Mouse (Mus musculus) limb, embryonic 15.5 days (tissue): Measurements from ENCODE around the gene Unc119. TPM values are rescaled to one million over a fixed set of nuclear protein-coding genes. Genes with fewer than 3 reads are reported as not detected.

Experiments
- ATAC-seq: fragments of 200-750 bp; cut with Nextera tagmentation; 2 replicates; pipeline ENCODE4 v1.8.0; 2017; ENCODE audit warnings: low read depth, moderate TSS enrichment; ENCODE audit not compliant: insufficient number of reproducible peaks, low FRiP score, low TSS enrichment
- H3K27ac ChIP-seq: fragments of 300-500 bp; sonication (generic); 2 replicates; pipeline ENCODE4 v1.5.1; 2015; ENCODE audit warnings: moderate library complexity, mild to moderate bottlenecking, inconsistent platforms
- H3K27me3 ChIP-seq: fragments of 300-500 bp; sonication (generic); 2 replicates; pipeline ENCODE4 v1.6.1; 2015; ENCODE audit warnings: inconsistent platforms
- H3K36me3 ChIP-seq: fragments of 300-500 bp; sonication (generic); 2 replicates; pipeline ENCODE4 v1.6.1; 2015; ENCODE audit warnings: inconsistent platforms
- H3K4me1 ChIP-seq: fragments of 300-500 bp; sonication (generic); 2 replicates; pipeline ENCODE4 v1.6.1; 2015; ENCODE audit warnings: inconsistent platforms
- H3K4me2 ChIP-seq: fragments of 300-500 bp; sonication (generic); 2 replicates; pipeline ENCODE4 v1.6.1; 2015; ENCODE audit warnings: mild to moderate bottlenecking, inconsistent platforms
- H3K4me3 ChIP-seq: fragments of 300-500 bp; sonication (generic); 2 replicates; pipeline ENCODE4 v1.5.1; 2015; ENCODE audit warnings: mild to moderate bottlenecking, inconsistent platforms
- H3K9ac ChIP-seq: fragments of 300-500 bp; sonication (generic); 2 replicates; pipeline ENCODE4 v1.6.1; 2015; ENCODE audit warnings: inconsistent platforms
- H3K9me3 ChIP-seq: fragments of 300-500 bp; sonication (generic); 2 replicates; pipeline ENCODE4 v1.6.1; 2016; ENCODE audit warnings: inconsistent platforms
- WGBS: fragments of 180-500 bp; shearing (Covaris S2); methylation state at CpG from one replicate; pipeline ENCODE4 v1.1.7; 2015; 5-methylcytosine and 5-hydroxymethylcytosine counted together
- polyA plus RNA-seq: library from polyadenylated mRNA; unstranded; fragments of >200 nt; fragmentation: Nextera tagmentation; extraction: Ambion mirVana; gene quantifications from 2 replicates; pipeline ENCODE4 v1.2.1, GENCODE M21; 2015

Gene Unc119
- polyA plus RNA-seq: 35.8 and 44.3 TPM in 2 replicates

DNA sequence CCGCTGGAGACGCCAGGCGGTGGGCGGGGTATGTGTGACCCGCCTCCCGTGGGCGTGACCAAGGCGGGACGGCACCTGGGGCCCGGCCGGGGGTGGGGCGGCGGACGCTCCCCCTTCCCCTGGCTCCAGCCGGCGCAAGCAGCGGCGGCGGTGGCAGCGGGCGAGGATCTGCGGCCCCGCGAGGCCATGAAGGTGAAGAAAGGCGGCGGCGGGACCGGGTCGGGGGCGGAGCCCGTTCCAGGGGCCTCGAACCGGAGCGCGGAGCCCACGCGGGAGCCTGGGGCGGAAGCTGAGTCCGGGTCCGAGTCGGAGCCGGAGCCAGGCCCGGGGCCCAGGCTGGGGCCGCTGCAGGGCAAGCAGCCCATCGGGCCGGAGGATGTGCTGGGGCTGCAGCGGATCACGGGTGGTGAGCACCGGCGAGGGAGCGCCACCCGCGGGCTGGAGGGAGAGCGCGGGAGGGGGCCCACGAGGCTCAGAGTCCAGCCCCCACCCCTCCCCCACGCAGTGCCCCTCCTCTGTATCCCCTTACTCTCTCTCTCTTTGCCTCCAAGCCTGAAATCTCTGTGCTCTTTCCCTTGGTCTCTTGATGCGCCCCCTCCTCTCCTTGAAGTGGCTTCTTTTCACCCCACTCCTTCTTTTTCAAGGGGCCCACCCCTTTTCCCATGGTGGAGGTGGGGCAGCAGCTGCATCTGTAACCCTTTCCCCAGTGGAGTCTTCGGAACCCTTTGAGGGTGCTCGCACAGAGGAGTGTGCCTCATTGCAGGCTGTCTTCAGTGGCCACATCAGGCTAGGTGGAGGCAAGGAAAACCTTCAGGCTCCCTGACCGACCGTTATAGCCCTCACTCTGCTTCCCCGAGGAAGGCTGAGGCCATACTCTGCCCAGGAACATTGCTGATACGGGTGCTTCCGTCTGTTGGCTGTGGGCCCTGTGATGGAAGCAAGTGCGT lies at the start of gene Unc119:
TSS of gene Unc119 (plus strand) at position 102 of the 947 bp plus-strand sequence.
- H3K4me2 ChIP-seq: peak within 1 kb of the TSS; percentile 78
- peak; percentile 82 for ATAC-seq
- peaks cover 39% of the 10 kb centered on the region for H3K36me3 ChIP-seq
- H3K9me3 ChIP-seq: no peaks in the 10 kb centered on the region
- peak within 1 kb of the TSS; percentile 93 for H3K4me3 ChIP-seq
- H3K9ac ChIP-seq: peak within 1 kb of the TSS; percentile 89
- peaks cover 37% of the 10 kb centered on the region for H3K4me1 ChIP-seq
- H3K27me3 ChIP-seq: no peaks in the 10 kb centered on the region
- WGBS: under 1% methylated on average over 61 of the region's 66 CpGs
- peak within 1 kb of the TSS; percentile 90 for H3K27ac ChIP-seq

GRCm38 (mm10) chr11:78294585-78294984 lies 48.7 kb upstream of the Unc119 start:
- Histone ChIP-seq H3K36me3 (peaks cover 26% of the 10 kb centered on the region), H3K4me3 (no peak overlapping the region), H3K4me1 (no peaks in the 10 kb centered on the region), H3K27me3 (no peaks in the 10 kb centered on the region), H3K27ac (no peak overlapping the region), H3K9me3 (no peaks in the 10 kb centered on the region), H3K9ac (no peak overlapping the region), H3K4me2 (no peak overlapping the region)
- WGBS: 95% methylated on average over 6 of the region's 6 CpGs
- no peak for ATAC-seq

DNA sequence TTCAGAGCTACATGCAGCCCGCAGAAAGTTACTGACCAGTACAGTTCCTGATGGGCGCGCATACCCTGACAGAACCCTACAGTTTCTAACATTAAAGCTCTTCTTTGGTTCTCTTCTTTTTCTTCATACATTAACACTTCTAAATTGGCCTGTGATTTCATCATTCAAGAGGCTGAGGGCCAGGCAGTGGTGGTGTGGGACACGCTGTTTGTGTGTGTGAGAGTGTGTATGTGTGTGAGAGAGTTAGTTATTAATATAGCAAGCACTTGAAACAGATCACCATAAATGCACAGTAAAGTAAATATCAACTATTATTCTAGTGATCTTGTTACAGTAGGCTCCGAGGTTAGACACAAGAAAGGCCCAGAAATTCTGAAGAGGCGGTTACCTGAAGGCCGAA lies 42.4 kb upstream of the Unc119 start:
- WGBS: 59% methylated on average over 7 of the region's 7 CpGs
- Histone ChIP-seq H3K4me2 (peak overlapping the region; percentile 89), H3K9me3 (no peaks in the 10 kb centered on the region), H3K27ac (peak overlapping the region; percentile 44), H3K36me3 (peaks cover 24% of the 10 kb centered on the region), H3K4me3 (peak overlapping the region; percentile 70), H3K9ac (0 out of 2 replicates have a peak overlapping the region, but pooled peaks have one; percentile 50), H3K27me3 (no peaks in the 10 kb centered on the region), H3K4me1 (peaks cover 10% of the 10 kb centered on the region)
- ATAC-seq: no peak

- Histone ChIP-seq H3K4me3 (peak within 1 kb of the TSS; percentile 70), H3K36me3 (peaks cover 24% of the 10 kb centered on the region), H3K27ac (peak within 1 kb of the TSS; percentile 61), H3K4me1 (peaks cover 10% of the 10 kb centered on the region), H3K4me2 (peak within 1 kb of the TSS; percentile 89), H3K9me3 (no peaks in the 10 kb centered on the region), H3K9ac (peak within 1 kb of the TSS; percentile 50), H3K27me3 (no peaks in the 10 kb centered on the region)
- under 1% methylated on average over 49 of the region's 49 CpGs for WGBS
- ATAC-seq: peak; percentile 98
These were observed 41.8 kb upstream of the Unc119 start, which contains the start of gene Spag5 for GRCm38 (mm10) chr11:78301357-78302084. Spag5 (plus strand) TSS chr11:78301529.

DNA sequence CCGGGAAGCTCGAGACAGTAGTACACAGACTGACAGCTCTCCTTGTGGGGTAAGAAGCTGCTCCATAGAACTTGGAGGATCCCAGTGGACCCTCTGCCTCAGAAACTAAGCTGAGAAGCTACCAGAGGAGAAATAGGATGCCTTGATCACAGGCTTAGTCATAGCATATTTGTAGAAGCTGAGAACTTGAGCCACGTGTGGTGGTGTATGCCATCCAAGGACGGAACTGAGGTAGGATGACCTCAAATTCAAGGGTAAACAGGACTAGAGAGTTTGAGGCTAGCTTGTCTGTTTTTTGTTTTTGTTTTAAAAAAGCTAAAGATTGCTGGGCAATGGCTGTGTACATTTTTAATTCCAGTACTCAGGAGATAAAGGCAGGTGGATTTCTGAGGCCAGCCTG lies 38.0 kb upstream of the Unc119 start:
- Histone ChIP-seq H3K27ac (no peak overlapping the region), H3K4me2 (no peak overlapping the region), H3K9me3 (no peaks in the 10 kb centered on the region), H3K4me1 (peaks cover 10% of the 10 kb centered on the region), H3K4me3 (no peak overlapping the region), H3K9ac (no peak overlapping the region), H3K27me3 (no peaks in the 10 kb centered on the region), H3K36me3 (peaks cover 46% of the 10 kb centered on the region)
- ATAC-seq: no peak
- WGBS: 87% methylated on average over 4 of the region's 4 CpGs

- Histone ChIP-seq H3K4me3 (no peak overlapping the region), H3K9ac (no peak overlapping the region), H3K4me2 (no peak overlapping the region), H3K36me3 (peaks cover 68% of the 10 kb centered on the region), H3K27me3 (no peaks in the 10 kb centered on the region), H3K4me1 (no peaks in the 10 kb centered on the region), H3K27ac (no peak overlapping the region), H3K9me3 (no peaks in the 10 kb centered on the region)
- 88% methylated on average over 8 of the region's 8 CpGs for WGBS
- no peak for ATAC-seq
These were observed 32.3 kb upstream of the Unc119 start for GRCm38 (mm10) chr11:78310861-78311511.

DNA sequence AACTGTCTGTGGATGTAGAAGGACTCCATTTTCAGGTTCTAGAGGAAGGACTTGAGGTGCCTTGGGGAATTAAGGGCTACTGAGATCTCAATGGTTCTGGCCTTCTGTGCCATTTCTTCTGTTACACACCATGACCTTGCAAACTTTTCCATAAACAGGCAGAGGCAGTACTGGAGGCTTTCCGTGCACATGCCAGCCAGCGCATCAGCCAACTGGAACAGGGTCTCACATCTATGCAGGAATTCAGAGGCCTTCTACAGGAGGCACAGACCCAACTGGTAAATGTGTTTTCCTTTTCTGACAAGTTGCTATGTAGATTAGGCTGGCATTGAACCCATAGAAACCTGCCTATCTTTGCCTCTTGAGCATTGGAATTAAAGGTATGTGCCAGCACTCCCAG lies 29.6 kb upstream of the Unc119 start:
- Histone ChIP-seq H3K4me1 (no peaks in the 10 kb centered on the region), H3K9me3 (no peaks in the 10 kb centered on the region), H3K4me2 (no peak overlapping the region), H3K36me3 (peaks cover 82% of the 10 kb centered on the region), H3K4me3 (no peak overlapping the region), H3K27ac (no peak overlapping the region), H3K9ac (no peak overlapping the region), H3K27me3 (no peaks in the 10 kb centered on the region)
- WGBS: 96% methylated on average over 2 of the region's 2 CpGs
- no peak for ATAC-seq

DNA sequence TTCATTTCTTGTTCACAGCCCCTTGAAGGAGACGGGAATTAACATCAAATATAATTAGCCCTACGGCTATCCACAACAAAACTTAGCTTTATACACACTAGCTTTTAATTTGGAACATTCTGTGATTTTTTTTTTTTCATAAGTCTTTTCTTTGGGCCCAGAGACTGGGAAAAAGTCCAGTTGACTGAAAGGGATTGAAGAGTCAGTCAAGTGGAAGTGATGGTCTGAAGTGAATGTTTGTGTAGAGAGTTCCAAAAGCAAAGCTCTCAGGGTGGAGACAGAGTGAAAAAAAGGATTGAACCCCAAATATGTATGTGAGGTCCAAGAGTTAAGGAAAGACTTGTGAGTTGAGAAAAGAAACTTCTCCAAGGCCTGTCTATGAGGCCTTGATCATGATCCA lies 24.9 kb upstream of the Unc119 start:
- 83% methylated on average over 2 of the region's 2 CpGs for WGBS
- Histone ChIP-seq H3K4me3 (no peak overlapping the region), H3K36me3 (peaks cover 73% of the 10 kb centered on the region), H3K9ac (no peak overlapping the region), H3K9me3 (no peaks in the 10 kb centered on the region), H3K27me3 (no peaks in the 10 kb centered on the region), H3K4me2 (no peak overlapping the region), H3K27ac (no peak overlapping the region), H3K4me1 (peaks cover 19% of the 10 kb centered on the region)
- no peak for ATAC-seq

DNA sequence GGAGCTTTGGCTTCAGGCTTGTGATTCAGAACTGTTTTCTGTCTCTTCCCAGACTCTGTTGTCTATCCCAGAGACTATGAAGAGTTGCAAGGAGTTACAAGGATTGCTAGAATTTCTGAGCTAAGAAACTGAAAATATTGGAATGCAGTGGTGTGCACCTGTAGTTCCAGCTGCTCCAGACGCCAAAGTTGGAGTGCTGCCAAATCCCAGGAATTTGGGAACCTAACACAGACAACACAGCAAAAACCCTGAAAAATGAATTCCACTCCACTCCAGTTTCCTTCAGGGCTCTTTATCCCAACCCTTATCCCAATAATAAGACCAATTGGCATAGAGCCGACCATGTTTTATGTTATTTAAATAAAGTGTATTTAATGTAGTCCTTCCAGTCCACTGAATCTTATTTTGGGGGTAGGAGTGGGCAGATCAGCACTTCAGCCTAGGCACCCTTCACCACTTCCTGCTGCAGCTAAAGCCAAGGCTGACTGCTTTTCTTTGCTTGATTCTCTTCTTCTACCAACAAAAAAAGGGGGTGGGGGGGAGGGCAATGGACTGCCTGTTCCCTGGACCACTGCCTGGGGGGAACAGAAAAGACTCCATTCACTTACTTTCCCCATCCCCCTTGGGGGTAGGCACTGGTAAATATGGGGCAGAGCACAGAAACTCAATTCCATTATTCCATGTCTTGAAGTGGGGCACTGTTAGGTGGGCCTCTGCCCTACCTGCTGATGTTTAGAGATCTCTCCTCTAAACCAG lies 21.0 kb upstream of the Unc119 start:
- 31% methylated on average over 2 of the region's 2 CpGs for WGBS
- peak overlapping the region; percentile 40 for H3K4me2 ChIP-seq
- H3K36me3 ChIP-seq: peaks cover 38% of the 10 kb centered on the region
- H3K4me1 ChIP-seq: peaks cover 20% of the 10 kb centered on the region
- ATAC-seq: no peak
- H3K27ac ChIP-seq: peak overlapping the region; percentile 54
- H3K4me3 ChIP-seq: 0 out of 2 replicates have a peak overlapping the region, but pooled peaks have one; percentile 23
- H3K9ac ChIP-seq: no peak overlapping the region
- no peaks in the 10 kb centered on the region for H3K27me3 ChIP-seq
- H3K9me3 ChIP-seq: no peaks in the 10 kb centered on the region

DNA sequence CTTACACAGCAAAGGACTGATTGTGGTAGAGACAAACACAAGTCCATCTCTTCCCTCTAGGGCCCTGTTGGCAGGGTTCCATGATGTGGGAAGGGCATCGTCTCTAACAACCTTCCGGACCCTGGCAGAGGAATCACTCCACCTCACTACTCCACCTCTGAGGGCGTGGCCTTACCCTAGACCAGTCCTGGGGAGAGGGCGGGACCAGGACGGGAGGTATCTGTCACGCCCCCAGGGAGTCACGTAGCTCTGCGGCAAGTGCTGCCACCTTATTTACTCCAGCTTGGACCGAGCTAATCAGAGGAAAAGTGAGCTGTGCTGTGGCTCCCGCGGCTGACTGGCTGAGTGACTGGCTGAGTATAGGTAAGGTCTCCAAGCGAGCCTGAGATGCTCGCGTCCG lies 20.4 kb upstream of the Unc119 start, which contains the start of gene Aldoc:
TSS of gene Aldoc (plus strand) at position 109 of the 400 bp plus-strand sequence.
- Histone ChIP-seq H3K4me2 (peak within 1 kb of the TSS; percentile 40), H3K27me3 (no peaks in the 10 kb centered on the region), H3K4me3 (peak within 1 kb of the TSS; percentile 23), H3K27ac (peak within 1 kb of the TSS; percentile 54), H3K9me3 (no peaks in the 10 kb centered on the region), H3K9ac (no peak within 1 kb of the TSS), H3K36me3 (peaks cover 32% of the 10 kb centered on the region), H3K4me1 (peaks cover 20% of the 10 kb centered on the region)
- WGBS: 5% methylated on average over 15 of the region's 15 CpGs
- ATAC-seq: peak; percentile 75
